Mouse (Mus musculus): ENCODE results near the gene Brix1. TPM values are rescaled to one million over a fixed set of nuclear protein-coding genes. Genes with fewer than 3 reads are reported as not detected.

The Brix1 gene
- total RNA-seq, 2 experiments from 2014 or later: 23.3 to 25.3 TPM

DNA sequence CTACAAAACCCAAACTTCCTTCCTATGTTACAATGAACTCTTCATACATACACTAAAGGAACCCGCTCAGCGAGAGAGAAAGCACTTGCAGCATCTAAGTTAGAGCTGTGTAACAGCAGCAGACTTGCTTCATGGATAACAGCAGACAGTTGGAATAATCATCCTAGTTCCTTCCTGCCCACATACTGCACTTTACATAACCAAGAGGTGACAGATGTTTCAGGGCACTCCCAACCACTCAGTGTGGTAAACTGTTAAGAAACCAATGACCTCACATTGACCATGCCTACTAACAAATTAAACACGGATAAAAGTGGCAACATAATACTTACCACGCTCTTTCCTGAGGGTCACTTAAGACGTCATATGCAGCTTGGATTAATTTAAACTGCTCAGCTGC lies 22.2 kb downstream of the Brix1 start:
- no peak for DNase-seq
- intact Hi-C loops (cut with DNase I): no loop called here

DNA sequence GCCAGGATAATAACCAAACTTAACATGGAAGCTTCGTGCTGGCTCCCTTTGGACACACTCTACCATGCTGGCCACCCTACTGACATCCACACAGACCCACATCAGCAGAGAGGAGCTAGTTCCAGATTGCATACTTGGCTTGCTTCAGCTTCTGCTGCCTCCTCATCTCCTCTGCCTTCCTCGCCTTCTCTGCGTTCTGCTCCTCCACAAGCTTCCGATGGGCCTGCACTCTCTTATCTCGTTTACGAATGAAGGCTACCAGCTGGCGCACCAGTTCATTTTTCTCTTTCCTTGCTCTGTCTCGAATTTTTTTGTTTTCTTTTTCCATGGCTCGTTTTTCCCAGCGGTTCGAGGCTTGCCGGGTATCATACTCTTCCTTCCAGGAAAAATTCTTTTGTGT lies 24.8 kb downstream of the Brix1 start:
- peak; percentile 28 for DNase-seq
- intact Hi-C loops (cut with DNase I): no loop called here

DNA sequence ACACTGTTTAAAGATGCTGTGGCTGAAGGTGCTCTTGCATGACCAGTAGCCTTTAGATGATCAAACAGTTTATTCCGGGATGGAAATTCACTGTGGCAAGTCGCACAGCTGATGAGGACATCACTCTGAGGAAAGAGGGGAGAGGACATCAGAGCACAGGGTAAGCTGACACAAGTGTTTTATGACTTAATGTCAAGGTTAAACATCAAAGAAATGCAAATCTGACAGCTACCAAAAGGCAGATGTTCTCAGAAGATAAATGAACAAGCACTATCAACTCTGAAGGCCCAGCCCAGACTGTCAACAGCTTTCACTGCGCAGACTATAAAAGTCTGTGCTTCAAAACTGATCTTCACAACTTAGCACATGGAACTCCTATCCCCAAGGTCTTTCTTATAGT lies 38.6 kb downstream of the Brix1 start:
- intact Hi-C loops (cut with DNase I): no loop called here
- DNase-seq: no peak

DNA sequence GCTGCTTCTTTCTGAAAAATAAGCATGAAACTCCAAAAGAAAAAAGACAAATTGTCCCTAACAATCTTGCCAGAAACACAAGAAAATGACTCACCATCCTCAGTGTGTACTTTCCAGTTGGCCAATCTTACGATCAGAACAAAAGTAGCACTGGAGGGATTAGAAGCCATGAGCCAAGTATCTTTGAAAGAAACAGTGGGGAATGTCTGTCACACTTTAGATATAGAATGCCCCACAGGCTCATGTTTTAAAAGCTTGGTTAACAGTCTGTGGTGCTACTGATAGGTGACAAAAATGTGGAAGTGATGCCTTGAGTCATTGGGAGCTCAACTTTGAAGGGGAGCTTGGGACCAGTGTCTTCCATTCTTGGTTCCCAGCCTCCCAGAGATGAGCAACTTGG lies 43.5 kb downstream of the Brix1 start:
- DNase-seq: no peak
- intact Hi-C loops (cut with DNase I): loop anchor here (5.0 kb wide), 1 partner anchor 990 kb away; no protein-coding TSS in a partner anchor

DNA sequence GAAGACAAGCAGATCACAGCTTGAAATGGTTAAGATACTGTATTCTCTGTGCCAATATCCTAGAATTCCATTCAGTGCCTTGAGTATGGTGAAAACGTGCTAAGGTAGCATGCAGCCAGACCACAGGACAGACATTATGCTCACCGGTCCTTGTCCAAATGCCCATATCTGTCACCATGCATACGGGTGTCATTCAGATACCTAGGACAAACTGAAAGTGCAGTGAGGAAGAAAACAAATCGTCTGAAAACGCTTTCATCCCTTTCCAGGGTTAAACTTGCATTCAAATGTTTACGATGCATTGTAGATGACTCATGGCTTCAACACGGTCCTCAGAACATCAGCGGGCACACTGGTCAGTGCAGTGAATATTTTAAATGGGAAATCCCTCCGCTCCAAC lies 44.3 kb downstream of the Brix1 start:
- DNase-seq: no peak
- intact Hi-C loops (cut with DNase I): loop anchor here (5.0 kb wide), 1 partner anchor 989 kb away; no protein-coding TSS in a partner anchor

DNA sequence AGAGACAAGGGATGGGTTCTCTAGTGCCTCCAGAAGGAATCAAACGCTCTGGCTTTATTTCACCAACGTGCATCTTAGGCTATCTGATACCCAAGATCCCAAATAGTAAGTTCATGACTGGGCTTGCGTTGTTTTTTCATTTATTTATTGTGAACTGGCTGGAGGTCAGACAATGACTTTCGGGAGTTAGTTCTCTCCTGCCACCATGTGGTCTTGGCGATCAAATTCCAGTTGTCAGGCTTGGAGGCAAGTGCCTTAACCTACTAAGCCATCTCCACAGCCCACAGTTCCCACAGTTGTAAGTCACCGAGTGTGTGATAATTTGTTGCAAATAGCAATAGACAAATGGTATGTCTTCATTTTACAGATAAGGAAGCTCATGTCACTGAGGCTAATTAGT lies 45.8 kb downstream of the Brix1 start:
- DNase-seq: peak; percentile 21 to 39
- intact Hi-C loops (cut with DNase I): loop anchor here (5.0 kb wide), 1 partner anchor 988 kb away; no protein-coding TSS in a partner anchor

DNA sequence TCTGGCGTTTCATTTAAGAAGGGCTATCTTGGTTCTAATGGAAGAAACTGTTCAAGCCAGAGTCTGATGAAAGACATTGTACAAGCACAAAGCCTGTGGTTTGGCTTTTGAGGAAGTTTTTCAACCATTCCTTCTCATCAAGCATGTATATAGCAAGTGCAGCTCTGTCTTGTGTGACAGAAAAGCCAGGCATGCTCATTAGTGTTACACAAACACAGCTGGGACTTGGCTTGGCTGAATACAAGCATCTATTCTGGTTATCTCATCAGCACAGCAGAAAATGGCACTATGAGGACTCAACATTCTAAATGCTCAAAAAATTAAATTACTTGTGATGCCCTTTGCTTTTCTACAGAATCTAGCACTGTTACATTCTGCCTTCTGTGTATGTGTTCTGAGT lies 48.9 kb downstream of the Brix1 start:
- intact Hi-C loops (cut with DNase I): no loop called here
- DNase-seq: no peak

DNA sequence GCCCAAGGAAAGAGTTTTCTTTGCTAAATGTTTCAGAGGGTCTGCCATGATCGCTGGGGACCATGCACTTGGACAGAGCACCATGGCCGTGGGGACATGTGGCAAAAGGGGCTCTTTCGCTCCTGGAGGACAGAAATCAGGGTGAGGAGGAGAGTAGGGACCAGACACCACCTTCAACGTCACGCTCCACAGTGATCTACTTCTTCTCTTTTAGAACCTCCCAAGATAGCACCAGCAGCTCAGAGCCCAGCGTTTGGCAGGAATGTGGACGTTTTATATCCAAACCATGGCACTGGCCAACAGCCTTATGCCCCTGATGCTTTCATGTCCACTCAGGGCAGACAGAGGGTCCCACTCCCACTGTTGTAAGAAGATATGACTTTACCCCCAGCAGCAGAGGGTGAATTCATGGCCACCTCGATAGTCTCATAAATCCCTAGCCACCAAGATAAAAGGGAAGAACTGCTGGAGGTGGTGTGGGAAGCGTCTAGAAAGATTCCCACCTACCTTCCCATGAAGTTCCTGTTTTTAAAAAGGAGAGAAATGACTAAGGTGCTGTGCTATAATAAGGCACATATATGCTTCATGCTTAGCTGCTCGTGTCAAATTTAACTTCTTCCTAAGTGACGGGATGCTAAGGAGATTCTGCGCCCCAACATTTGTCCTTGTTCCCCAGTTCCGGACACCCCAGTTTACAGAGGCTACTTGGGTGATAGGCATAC lies 59.0 kb downstream of the Brix1 start:
- DNase-seq: no peak
- intact Hi-C loops (cut with DNase I): no loop called here

DNA sequence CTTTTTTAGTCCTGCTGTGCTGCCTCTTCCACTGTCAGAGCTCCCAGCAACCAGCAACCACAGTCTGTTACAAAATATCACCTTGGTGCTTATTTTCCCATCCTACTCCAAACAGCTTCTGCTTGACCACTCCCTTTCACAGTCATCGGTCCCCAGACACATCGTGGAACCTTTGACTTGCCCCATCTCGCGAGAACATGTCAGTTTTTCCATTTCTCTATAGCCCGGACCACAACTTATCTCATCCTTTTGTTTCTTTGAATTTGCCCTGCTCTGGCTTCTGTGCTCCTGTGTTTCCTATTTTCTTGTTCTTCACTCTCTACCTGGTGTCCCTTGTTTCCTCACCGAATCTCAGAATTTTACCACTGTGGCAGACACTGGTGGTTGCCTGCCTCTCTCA lies 59.6 kb downstream of the Brix1 start:
- no peak for DNase-seq
- intact Hi-C loops (cut with DNase I): no loop called here

Other genes with a start within 250 kb of the Brix1 start
- gene Gm21973, start 160.6 kb downstream of the Brix1 start, total RNA-seq (2021): not detected
- not detected for gene Agxt2, start 127.4 kb downstream of the Brix1 start, total RNA-seq (2021)
- 10 to 100 TPM; 18.7 to 21.6 TPM for gene Dnajc21, start 15.4 kb downstream of the Brix1 start, total RNA-seq (2021)
- gene Rad1, start 71 bp upstream of the Brix1 start, total RNA-seq (2021): 1 to 10 TPM; 6.6 to 8.9 TPM
- gene Ttc23l, start 72.7 kb upstream of the Brix1 start, total RNA-seq (2021): not detected
- gene Rai14, start 228.7 kb upstream of the Brix1 start, total RNA-seq (2021): 10 to 100 TPM in 1 of 2 experiments, 1 to 10 TPM in 1; 9.7 to 11.0 TPM